Mouse (Mus musculus) frontal cortex, postnatal 25 days (tissue): ENCODE results near the gene Pcbd2.
A peak's percentile ranks its signal among the peaks of the same experiment; 100 is the strongest.
"Not testable (repeated sequence)": the region's sequence is repeated elsewhere in the genome, so short reads cannot be mapped to it uniquely, and the experiment has no call there.

Experiments used
- DNase-seq, 2 experiments: peaks; one replicate each; pipeline ENCODE4 v3.0.0; 2022; ENCODE audit warnings: low spot score in 2 of 2

The Pcbd2 gene

DNA sequence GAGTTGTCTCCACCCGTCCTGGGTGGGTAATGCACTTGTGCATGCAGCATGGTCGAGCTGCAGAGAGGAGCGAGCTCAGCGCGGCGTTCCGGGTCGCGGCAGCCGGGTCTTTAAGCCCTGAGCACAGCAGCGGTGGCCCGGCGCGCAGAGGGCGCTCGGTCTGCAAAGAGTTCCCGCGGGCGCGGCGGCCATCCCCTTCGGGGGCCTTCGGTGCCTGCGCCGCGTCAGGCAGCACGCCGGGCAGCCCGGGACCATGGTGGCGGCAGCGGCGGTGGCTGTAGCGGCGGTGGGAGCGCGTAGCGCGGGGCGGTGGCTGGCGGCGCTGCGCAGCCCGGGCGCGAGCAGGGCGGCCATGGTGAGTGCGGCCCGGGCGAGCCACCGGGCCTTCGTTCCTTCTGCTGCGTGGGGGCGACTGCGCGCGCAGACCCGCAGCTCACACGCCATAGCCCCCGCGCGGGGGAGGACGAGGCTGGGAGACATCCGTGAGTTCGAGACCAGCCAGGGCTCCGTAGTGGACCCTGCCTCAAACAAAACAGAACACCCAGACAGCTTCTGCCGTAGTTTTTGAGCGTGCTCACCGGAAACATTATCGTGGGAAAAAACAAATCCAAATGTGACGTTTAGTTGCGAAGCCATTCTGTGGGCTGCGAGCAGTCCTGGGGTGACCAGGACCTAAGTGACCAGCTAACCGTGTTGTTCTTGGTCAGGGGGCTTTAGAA lies at the start of gene Pcbd2:
TSS of gene Pcbd2 (plus strand) at position 249 of the 719 bp plus-strand sequence.
- peak; percentile 65 to 68 for DNase-seq

DNA sequence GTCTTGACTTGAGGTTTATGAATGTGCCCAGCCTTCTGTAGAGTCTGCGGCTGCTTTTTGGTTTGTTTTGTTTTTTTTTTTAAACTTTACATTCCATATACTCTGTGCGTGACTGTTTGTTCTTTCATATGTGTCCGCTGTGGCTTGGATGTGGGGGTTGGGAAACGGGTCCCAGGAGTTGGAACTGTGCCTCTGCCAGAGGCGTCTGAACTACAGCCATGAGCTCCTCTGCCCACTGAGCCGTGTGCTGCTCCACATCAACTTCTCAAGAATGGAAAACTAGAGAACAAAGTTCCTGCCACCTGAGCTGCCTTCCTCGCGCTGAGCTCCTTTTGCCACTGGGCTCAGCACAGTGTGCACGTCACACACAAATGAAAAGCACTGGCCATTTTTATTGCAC lies 45.0 kb upstream of the Pcbd2 start:
- no peak for DNase-seq

DNA sequence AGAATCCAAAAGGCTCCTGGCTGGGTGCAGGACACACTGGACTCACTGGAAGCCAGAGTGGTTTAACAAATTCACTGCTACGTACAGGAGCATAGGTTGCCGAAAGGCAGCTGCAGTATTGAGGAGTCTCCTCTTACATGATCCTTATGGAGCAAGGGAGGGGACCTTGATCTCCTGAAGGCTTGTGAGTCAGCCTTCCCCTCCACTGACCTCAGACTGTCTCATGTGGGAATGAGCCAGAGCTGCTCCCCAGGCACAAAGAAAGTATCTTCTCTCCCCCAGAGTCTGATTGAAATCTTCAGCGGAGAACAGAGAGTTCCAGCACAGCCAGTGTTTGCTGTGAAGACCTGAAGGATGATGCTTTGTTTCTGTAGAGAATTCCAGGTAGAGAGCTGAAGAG lies 43.6 kb upstream of the Pcbd2 start:
- DNase-seq, result no peak

DNA sequence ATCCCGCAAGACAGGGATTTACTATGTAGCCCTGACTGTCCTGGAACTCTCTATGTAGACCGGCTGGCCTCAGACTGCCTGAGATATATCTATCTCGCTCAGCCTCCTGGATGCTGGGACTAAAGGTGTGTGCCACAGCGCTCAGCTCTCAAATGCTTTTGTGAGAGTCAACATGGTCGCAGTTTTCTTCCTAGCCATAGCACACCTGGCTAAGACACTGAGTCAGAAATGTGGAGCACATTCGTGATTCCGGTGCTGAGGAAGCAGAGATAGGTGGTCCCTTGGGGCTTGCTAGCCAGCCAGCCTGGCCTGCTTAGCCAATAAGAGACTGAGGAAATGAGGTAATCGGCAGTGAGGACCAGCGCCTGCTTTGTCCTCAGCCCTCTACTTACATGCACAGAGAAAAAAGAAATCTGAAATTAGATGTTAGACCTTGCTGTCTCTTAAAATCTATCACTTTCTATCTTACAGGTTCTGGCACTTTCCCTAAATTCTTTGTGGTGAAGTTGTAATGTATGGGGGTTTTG lies 41.0 kb upstream of the Pcbd2 start:
- DNase-seq, result no peak

DNA sequence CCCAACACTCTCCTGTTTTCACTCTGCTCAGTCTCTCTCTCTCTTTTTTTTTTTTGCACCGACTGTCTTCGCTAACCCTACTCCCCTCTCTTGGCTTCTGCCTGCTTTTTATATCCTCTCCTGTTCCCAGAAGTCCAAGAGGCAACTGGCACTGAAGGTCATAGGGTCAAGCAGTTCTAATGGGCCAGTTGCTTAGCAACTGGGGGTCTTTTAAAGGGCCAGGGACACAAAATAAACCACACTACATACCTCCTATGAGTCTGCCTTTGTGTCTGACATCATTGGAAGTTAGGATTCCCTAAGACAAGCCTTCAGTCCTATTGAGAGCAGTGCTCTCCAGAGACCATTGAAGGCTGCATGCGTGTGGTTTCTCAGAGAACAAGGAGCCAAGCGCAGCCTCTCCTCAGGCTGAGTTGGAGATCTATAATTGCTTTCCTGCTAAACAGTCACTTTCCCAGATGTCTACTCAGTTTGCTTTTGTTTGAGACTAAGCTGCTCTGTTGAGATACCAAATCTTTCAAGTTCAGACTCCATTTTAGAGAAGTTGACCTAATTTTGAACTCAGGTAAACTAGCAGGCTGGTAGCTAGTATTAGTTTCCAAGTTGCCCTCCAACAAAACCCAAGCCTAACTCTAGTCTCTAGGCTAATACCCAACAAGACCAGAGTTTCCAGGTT lies 39.1 kb upstream of the Pcbd2 start:
- DNase-seq, result no peak

DNA sequence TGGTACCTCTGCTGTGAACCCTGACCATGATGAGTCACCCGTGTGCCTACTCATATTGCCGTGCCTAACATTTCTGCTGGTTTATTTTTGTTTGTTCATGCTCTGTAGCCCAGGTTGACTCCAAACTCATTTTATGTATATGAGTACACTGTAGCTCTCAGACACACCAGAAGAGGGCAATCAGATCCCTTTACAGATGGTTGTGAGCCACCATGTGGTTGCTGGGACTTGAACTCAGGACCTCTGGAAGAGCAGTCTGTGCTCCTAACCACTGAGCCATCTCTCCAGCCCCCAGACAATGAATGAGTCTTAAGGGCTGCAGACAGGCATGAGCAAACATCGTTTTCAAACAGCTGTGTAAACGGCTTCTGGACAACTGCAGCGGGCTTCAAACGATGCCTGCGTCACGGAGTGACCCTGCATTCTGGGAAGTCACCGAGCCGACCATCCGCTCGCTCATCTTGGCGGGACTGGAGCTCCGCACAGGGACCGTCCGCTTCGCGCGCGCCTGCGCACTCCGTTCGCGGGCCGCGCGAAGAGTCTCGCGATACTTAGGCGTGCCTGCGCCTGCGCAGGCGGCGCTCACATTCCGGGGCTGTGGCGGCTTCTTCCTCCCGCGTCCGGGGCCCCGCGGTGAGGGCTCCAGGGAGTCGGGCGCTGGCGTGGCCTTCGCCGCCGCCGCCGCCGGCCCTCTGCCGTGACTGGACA lies 34.5 kb upstream of the Pcbd2 start, which contains the start of gene B230219D22Rik:
TSS of gene B230219D22Rik (plus strand) at position 590 of the 708 bp plus-strand sequence.
- peak; percentile 77 to 82 for DNase-seq

DNA sequence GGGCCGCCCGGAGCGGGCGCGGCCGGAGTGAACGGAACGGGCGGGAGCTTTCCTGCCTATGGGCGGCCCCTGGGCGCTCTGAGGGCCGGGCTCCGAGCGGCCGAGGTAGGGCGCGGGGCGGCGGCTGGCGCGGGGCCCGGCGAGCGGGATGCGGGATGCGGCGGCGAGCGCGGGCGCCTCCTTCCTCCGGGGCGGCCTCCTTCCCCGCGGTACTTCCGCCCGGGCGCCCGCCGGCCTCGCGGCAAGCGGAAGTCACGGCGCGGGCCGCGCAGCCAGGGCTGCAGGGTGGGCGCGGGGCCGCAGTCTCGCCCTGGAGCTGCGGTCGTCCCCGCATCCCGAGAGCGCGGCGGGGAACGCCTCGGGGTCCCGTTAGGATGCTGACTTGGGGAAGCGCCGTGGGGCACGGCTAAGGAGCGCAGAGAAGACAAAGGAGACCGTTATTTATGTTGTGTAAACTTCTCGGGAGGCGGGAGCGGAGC lies 33.9 kb upstream of the Pcbd2 start:
- no peak for DNase-seq

DNA sequence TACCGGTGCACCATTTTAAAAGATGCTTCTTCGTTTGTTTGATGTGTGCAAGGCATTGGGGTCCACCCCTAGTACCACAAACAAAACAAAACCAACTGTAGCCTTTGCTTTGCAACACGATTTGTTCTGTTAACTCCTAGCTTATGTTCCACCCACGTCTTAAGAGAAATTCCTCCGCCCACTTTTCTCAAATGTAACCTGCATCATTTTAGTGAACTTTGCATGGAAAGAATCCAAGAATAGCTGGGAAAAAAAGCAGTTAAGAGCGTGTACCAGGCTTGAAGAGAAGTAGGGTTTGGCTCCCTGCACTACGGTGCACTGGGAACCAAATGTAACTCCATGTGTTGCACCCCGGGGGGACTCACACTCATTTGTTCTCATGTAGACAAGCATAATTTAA lies 33.1 kb upstream of the Pcbd2 start:
- DNase-seq, result no peak

DNA sequence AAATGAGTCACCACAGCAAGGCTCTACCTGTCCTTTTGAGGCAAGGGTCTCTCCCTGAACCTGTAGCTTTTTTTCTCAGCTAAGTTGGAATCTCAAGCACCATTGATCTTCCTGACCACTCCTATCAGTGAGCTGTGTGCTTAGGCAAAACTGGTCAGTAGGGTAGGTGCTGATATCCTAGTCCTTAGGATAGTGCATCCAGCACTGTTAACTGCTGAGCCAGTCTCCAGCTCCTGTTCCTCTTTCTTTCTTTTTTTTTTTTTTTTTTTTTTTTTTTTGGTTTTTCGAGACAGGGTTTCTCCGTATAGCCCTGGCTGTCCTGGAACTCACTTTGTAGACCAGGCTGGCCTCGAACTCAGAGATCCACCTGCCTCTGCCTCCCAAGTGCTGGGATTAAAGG lies 31.2 kb upstream of the Pcbd2 start:
- not testable (repeated sequence) for DNase-seq

DNA sequence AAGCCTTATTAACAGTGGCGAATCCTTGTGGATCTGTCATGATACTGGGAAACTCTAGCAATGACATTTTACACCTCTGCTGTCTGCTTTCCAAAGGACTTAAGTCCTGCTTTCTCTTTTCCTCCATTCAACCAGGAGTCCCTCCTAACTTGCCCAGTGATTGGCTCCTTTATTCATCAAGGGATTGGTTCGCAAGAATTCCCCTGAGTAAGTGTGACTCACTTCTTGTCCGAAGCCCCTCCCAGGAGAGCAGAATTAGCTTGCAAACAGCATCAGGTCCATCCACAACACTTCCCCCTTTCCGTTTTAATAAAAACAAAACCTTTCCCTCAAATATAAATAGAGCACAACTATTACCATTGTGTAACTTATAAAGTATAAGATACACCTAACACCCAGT lies 22.9 kb upstream of the Pcbd2 start:
- DNase-seq, result no peak

DNA sequence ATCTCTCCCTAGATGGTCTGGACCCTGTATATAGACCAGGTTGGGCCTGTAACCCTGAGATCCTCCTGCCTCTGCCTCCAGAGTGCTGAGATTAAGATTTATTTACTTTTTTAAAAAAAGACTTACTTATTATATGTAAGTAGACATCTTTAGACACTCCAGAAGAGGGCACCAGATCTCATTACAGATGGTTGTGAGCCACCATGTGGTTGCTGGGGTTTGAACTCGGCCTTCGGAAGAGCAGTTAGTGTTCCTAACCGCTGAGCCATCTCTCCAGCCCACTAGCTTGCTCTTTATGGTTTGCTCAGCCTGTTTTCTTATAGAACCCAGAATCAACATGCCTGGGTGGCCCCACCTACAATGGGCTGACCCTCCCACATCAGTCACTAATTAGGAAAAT lies 14.3 kb upstream of the Pcbd2 start:
- no peak for DNase-seq

DNA sequence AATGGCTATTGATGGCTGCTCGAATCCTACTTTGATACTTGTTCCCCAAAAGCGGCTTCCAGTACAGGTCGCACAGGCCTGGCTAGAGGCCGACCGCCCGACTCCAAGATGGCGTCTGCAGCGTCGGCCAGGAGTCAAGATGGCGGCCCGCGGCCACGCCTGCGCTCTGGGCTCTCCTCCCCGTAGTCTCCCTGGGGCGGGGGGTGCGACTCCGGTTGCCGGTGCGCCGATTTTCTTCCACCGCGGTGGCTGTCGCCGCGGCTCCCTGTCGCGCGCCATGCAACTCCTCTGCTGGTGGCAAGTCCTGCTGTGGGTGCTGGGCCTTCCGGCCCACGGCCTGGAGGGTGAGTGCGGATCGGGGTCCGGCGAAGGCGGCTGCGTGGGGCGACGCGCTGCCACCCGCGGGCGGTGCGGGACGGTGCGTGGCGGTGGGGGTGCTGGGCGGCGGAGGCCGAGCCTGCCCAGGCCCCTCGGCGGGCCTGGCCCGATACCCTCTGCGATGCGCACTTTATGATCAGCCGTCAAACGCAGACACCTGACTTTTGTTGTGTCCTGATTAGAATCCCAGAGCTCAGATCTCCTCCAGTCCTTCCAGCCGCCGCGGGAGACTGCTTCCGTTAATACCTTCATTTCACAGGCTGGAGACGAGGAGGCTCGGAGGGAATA lies 12.5 kb upstream of the Pcbd2 start, which contains the start of gene Txndc15:
TSS of gene Txndc15 (plus strand) at position 150 of the 666 bp plus-strand sequence.
- peak; percentile 78 to 84 for DNase-seq

DNA sequence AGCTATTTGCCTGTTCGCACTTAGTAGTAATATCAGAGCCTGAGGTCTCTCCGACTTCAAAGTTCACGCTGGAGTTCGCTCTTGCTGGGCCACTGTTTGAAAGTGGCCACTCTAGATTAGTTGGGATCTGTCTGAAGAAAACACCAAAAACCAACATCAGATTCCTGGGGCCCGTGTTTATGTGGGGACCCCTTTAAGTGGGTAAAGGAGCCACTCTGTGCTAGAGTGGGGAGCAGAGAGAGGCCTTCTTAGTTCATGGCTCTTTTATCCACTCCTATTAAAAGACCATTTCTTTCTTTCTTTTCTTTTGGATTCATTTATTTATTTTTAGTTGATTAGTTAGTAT lies 12.0 kb upstream of the Pcbd2 start:
- no peak for DNase-seq

DNA sequence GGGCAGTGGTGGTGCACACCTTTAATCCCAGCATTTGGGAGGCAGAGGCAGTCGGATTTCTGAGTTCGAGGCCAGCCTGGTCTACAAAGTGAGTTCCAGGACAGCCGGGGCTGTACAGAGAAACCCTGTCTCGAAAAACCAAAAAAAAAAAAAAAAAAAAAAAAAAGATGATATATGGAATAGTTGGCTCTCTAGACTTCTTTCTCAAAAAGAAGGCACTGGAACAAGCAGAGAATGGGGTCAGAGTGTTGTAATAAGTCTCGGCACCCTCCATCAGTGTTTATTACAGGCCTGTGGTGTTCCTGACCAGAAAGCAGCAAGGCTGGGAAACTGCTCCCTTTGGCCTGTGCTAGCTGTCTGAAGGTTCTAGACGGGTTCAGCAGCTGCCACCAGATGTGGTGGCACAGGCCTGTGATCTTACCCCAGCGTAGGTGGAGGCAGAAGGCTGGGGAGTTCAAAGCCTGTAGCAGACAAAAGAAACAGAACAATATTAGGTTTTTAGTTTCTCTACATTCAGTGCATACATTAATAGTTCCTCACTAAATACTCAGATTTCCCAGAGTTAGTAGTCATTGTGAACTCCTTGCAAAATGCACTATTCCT lies 11.2 kb upstream of the Pcbd2 start:
- no peak for DNase-seq

DNA sequence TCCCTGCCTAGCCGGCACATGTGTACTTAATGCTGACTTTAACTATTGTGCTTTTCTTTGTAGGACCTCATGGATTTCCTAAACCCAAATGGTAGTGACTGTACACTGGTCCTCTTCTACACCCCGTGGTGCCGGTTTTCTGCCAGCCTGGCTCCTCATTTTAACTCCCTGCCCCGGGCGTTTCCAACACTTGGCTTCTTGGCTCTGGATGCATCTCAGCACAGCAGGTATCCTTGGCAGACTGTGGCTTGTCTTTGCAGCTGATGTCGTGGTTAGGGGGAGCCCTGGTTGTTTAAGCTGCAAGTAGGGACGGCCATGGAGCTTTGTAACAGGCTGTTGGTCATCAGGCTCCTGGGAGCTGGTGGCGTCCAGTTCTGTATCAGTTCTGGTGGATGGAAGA lies 5.7 kb upstream of the Pcbd2 start:
- DNase-seq, result no peak

DNA sequence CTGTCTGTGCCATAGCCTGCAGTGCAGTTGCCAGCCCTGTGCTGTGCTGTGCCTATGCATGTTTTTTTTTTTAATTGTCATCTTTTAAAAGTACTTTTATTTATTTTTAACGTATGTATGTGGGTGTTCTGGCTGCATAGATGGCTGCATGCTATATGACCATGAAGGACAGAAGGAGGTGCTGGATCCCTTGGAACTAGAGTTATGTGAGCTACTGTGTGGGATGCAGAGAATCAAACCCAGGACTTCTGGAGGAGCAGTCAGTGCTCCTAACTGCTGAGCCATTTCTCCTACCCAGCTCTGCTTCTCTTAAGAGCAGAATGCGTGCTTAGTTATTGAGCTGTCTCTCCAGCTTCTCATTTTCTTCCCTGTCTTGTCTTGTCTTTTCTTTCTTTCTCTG lies 5.2 kb upstream of the Pcbd2 start:
- no peak for DNase-seq

DNA sequence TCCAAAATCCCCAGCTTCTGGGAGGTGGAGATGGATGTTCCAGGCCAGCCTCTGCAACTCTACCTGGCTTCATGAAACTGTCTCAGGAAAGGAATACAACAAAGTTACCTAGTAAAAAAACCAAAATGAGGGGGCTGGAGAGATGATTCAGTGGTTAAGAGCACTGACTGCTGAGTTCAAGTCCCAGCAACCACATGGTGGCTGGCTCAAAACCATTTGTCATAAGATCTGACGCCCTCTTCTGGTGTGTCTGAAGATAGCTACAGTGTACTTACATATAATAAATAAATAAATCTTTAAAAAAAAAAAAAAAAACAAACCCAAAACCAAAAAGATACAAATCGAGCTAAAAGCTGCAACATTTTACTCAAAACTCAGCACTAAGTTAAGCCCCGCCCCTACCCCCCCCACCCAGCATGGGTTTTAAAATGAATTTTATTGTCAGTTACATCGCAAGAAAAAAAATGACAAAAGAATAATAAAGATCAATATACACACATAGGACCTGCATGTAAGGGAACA lies 509 bp upstream of the Pcbd2 start:
- DNase-seq, result no peak

DNA sequence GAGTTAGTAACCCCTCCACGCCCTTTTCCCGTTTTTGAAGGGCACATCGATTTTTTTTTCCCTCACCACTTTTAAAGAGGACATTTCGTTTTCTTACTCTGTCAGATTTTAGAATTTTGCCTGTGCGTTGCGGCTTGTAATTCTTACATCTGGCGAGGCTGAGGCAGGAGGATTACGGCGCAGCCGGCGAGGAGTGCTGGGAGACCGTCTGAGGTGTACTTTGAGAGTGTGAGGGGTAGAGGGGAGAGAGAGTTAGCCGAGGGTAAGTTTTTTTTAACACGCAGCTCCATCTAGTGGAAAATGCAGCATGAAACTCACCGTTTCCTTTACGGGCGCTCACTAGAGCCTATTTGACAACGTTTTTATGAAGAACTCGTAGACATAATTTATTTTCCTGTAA lies 671 bp downstream of the Pcbd2 start:
- DNase-seq, result peak; percentile 34 to 42

DNA sequence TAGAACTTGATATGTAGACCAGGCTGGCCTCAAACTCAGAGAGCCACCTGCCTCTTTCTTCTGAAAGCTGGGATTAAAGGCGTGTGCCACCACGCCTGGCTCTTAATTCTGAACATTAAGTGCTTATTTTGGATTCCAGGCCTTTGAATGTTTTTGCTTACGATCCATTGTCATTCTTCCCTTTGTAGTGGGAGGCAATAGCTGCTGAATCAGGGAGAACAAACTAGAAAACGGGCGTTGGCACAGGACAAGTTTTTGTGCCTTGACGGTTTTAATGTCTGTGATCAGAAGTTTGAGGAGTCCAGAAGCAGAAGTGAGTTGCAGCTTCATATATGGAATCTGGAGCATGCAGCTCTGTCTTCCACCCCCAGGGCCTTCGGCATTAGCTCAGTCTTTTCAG lies 3.5 kb downstream of the Pcbd2 start:
- DNase-seq, result no peak

DNA sequence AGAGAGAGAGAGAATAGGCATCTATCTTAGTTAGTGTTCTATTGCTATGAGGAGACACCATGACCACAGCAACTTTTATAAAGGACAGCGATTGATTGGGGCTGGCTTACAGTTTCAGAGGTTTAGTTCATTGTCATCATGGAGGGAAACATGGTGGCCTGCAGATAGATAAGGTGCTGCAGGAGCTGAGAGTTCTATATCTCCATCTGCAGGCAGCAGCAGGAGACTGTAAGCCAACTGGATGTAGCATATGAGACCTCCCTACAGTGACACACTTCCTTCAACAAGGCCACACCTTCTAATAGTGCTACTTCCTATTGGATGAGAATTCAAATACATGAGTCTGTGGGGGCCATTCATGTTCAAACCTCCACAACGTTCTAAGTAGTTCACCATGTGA lies 5.0 kb downstream of the Pcbd2 start:
- no peak for DNase-seq
